Mouse (Mus musculus): ENCODE results near the gene Wnt3a. TPM values are rescaled to one million over a fixed set of nuclear protein-coding genes. Genes with fewer than 3 reads are reported as not detected.

Gene Wnt3a
- polyA plus RNA-seq, 1 experiment: not detected

DNA sequence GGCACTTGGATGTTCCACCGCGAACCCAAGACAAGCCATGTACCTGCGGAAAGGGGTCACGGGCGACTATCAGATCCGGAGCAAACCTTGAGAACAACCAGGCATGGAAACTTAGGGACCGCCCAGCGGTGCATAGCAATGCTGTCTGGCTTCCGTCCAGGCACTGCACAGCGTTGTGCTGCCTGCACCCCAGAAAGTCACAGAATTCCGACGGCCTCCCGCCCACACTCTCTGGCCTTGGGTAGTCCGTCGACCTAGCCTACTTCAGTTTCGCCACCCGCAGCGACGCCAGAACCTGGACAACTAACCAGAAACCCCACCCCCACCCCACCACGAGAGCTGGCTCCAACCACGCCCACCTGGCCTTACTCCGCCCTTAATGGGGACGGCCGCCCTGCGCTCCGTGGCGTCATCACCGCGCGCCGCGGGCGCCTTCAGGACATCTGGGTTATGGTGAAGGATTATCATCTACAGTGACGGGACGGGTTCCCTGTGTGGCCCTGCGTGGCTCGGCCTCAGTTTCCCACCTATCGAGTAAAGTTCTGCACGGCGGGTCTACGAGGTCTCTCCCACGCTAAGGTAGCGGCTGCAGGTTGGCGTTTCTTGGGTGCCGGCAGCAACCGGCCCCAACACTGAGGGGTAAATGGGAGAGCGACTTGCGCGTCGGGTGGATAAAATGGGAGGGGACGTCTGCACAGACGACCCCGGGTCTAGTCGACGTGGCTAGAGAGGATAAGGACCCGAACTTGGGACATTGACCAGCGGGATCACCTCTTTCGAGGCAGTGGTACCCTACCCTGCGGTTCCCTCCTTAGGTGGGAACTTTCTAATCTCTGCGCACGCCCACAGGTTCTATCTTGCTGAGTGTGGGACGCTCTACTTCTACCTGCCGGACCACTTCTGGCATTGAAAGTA lies 88.2 kb downstream of the Wnt3a start, which contains the start of gene Mrpl55:
Gene Mrpl55 (plus strand): TSS at position 406 of the 915 bp plus-strand sequence.
- no peak for TF ChIP-seq CTCF (IDR thresholded peaks at IDR 0.05; ENCODE audit: extremely low read depth, insufficient read depth, low read length)
- peak; percentile 80; the same call in 1 of the 2 replicates for TF ChIP-seq POLR2A (IDR thresholded peaks at IDR 0.05; ENCODE audit: extremely low read depth, insufficient read depth, low read length)
- Histone ChIP-seq H3K4me3 (ENCODE audit: insufficient read depth, low read length) (peak within 1 kb of the TSS; percentile 65), H3K4me1 (ENCODE audit: control insufficient read depth, insufficient read depth, low read length) (no peaks in the 10 kb centered on the region), H3K27ac (ENCODE audit: insufficient read depth, low read length) (no peak within 1 kb of the TSS)

DNA sequence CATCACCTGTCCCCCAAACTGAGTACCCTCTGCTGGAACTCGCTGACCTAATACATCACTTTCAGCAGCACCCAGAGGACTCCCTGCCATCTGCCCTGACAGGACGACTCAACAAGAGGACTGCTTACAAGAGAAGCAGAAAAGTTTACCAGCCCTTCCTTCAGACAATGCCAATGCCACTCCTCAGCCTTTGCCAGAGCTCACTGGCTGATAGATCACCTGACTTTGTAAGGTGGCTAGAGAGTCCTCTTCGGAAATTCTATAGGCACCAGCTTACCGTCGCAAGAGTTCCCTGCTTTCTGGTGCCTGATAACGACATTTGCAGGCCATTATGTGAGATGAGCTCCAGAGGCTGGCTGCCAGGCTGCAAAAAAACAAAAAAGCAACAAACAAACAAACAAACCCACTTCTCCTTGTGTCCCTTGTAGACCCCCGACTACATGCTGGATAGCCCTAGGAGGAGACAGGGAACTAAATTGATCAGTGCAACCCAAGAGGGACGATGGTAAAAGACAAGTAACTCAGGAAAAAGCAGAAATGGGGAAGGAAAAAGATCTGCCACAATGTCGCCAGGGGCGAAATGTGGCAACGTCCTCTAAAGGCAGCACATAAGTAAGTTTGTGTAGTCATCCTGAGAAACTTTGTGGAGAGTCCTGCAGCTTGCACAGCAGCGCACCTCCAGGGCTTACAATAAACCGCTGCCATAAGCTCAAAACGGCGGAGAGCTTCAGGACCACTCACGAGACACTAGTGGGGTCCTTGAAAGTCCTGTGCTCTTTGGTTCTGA lies 89.1 kb downstream of the Wnt3a start:
- Histone ChIP-seq H3K4me3 (ENCODE audit: insufficient read depth, low read length) (peak overlapping the region; percentile 65), H3K27ac (ENCODE audit: insufficient read depth, low read length) (no peak overlapping the region), H3K4me1 (ENCODE audit: control insufficient read depth, insufficient read depth, low read length) (no peaks in the 10 kb centered on the region)
- TF ChIP-seq CTCF (IDR thresholded peaks at IDR 0.05; ENCODE audit: extremely low read depth, insufficient read depth, low read length): no peak
- TF ChIP-seq POLR2A (IDR thresholded peaks at IDR 0.05; ENCODE audit: extremely low read depth, insufficient read depth, low read length): no peak

Other genes starting within 250 kb of the Wnt3a start
- gene Obscn, start 154.3 kb downstream of the Wnt3a start, polyA plus RNA-seq (2012; rRNA removed): 2.2 TPM in 2 replicates
- 5.0 and 6.2 TPM in 2 replicates for gene Iba57, start 127.0 kb downstream of the Wnt3a start, polyA plus RNA-seq (2012; rRNA removed)
- 24.8 and 32.3 TPM in 2 replicates for gene Gjc2, start 107.5 kb downstream of the Wnt3a start, polyA plus RNA-seq (2012; rRNA removed)
- 278 and 287 TPM in 2 replicates for gene Guk1, start 98.5 kb downstream of the Wnt3a start, polyA plus RNA-seq (2012; rRNA removed)
- 53.6 and 57.1 TPM in 2 replicates for gene Mrpl55, start 88.3 kb downstream of the Wnt3a start, polyA plus RNA-seq (2012; rRNA removed)
- 29.5 and 31.0 TPM in 2 replicates for gene 2310033P09Rik, start 82.4 kb downstream of the Wnt3a start, polyA plus RNA-seq (2012; rRNA removed)
- 569 and 571 TPM in 2 replicates for gene Arf1, start 62.5 kb downstream of the Wnt3a start, polyA plus RNA-seq (2012; rRNA removed)
- gene Wnt9a, start 16.2 kb upstream of the Wnt3a start, polyA plus RNA-seq (2012; rRNA removed): 15.9 and 18.5 TPM in 2 replicates
- gene Prss38, start 84.9 kb upstream of the Wnt3a start, polyA plus RNA-seq (2012; rRNA removed): 0.23 and 0.31 TPM in 2 replicates
- 15.7 and 16.1 TPM in 2 replicates for gene Jmjd4, start 159.3 kb upstream of the Wnt3a start, polyA plus RNA-seq (2012; rRNA removed)
- gene Snap47, start 160.4 kb upstream of the Wnt3a start, polyA plus RNA-seq (2012; rRNA removed): 467 and 482 TPM in 2 replicates
- 2.9 and 3.8 TPM in 2 replicates for gene Zfp867, start 181.7 kb upstream of the Wnt3a start, polyA plus RNA-seq (2012; rRNA removed)
- 7.2 and 7.4 TPM in 2 replicates for gene Zkscan17, start 236.0 kb upstream of the Wnt3a start, polyA plus RNA-seq (2012; rRNA removed)